Mouse (Mus musculus) layer of hippocampus, postnatal 25 days (tissue): ENCODE measurements at regions not wholly inside any gene's neighbourhood (a gene's known extent, or its start where the extent isn't known, plus 50 kb on each side); places are given as distances from the start of the nearest gene placed in this dataset.

Experiments used
- DNase-seq, 2 experiments: peaks; one replicate each; pipeline ENCODE4 v3.0.0; 2022; ENCODE audit warnings: mixed read lengths in 2 of 2, low spot score in 1 of 2; ENCODE audit errors: extremely low spot score in 1 of 2

- no peak for DNase-seq
Measured at GRCm38 (mm10) chr4:9094522-9094921, 855.7 kb upstream of the Car8 start.

GRCm38 (mm10) chr4:9094076-9094475 lies 855.2 kb upstream of the Car8 start:
- DNase-seq, result no peak

GRCm38 (mm10) chr4:9083526-9083925 lies 844.7 kb upstream of the Car8 start:
- no peak for DNase-seq

- peak in 1 of 2 experiments; percentile 14 for DNase-seq
Measured at GRCm38 (mm10) chr4:9081701-9082562, 843.1 kb upstream of the Car8 start.

GRCm38 (mm10) chr4:9080821-9081493 lies 842.1 kb upstream of the Car8 start:
- DNase-seq, result no peak

GRCm38 (mm10) chr4:9079828-9080245 lies 841.0 kb upstream of the Car8 start:
- DNase-seq, result no peak

- DNase-seq, result no peak
Measured at GRCm38 (mm10) chr4:9074447-9074846, 835.6 kb upstream of the Car8 start.

- no peak for DNase-seq
Measured at GRCm38 (mm10) chr4:9073736-9074428, 835.0 kb upstream of the Car8 start.

- no peak for DNase-seq
Measured at GRCm38 (mm10) chr4:9072321-9072720, 833.5 kb upstream of the Car8 start.

- DNase-seq, result no peak
Measured at GRCm38 (mm10) chr4:9067874-9068273, 829.0 kb upstream of the Car8 start.

- no peak for DNase-seq
Measured at GRCm38 (mm10) chr4:9065981-9066815, 827.4 kb upstream of the Car8 start.

GRCm38 (mm10) chr4:9061941-9062340 lies 823.1 kb upstream of the Car8 start:
- DNase-seq, result no peak

- DNase-seq, result no peak
Measured at GRCm38 (mm10) chr4:9060221-9060620, 821.4 kb upstream of the Car8 start.

- no peak for DNase-seq
Measured at GRCm38 (mm10) chr4:9057676-9058075, 818.8 kb upstream of the Car8 start.

- no peak for DNase-seq
Measured at GRCm38 (mm10) chr4:9057113-9057512, 818.3 kb upstream of the Car8 start.

GRCm38 (mm10) chr4:9055876-9056275 lies 817.0 kb upstream of the Car8 start:
- no peak for DNase-seq

GRCm38 (mm10) chr4:9055266-9055820 lies 816.5 kb upstream of the Car8 start:
- no peak for DNase-seq

GRCm38 (mm10) chr4:9048817-9049216 lies 810.0 kb upstream of the Car8 start:
- no peak for DNase-seq

- no peak for DNase-seq
Measured at GRCm38 (mm10) chr4:9047151-9047550, 808.3 kb upstream of the Car8 start.

GRCm38 (mm10) chr4:9046436-9046835 lies 807.6 kb upstream of the Car8 start:
- no peak for DNase-seq
